Mouse (Mus musculus) heart, postnatal 10 days (tissue): Measurements from ENCODE around the gene Fitm1. TPM values are rescaled to one million over a fixed set of nuclear protein-coding genes. Genes with fewer than 3 reads are reported as not detected.
A peak's percentile ranks its signal among the peaks of the same experiment; 100 is the strongest.

Source experiments
- DNase-seq, 2 experiments: peaks; one replicate each; pipeline ENCODE4 v3.0.0; 2021
- intact Hi-C: fragments of 180-260 bp; cut with DNase I; formaldehyde crosslinking; loops from one replicate; pipeline ENCODE4 v1.15.1; 2025
- total RNA-seq, 2 experiments: library from RNA; stranded (reverse); gene quantifications; 2 replicates each; pipeline ENCODE4 v1.2.3; 2021

The Fitm1 gene
- total RNA-seq, 2 experiments from 2014 or later: 192 to 201 TPM

GRCm38 (mm10) chr14:55565748-55566147 is 9.7 kb upstream of the Fitm1 start:
- intact Hi-C loops: no loop called here
- DNase-seq: no peak

- intact Hi-C loops: no loop called here
- DNase-seq: no peak
Measured at GRCm38 (mm10) chr14:55567496-55567895, 7.9 kb upstream of the Fitm1 start.

- intact Hi-C loops: no loop called here
Measured at GRCm38 (mm10) chr14:55570588-55570987, 4.8 kb upstream of the Fitm1 start.

GRCm38 (mm10) chr14:55571760-55572159 is 3.7 kb upstream of the Fitm1 start:
- DNase-seq: no peak
- intact Hi-C loops: no loop called here

More at GRCm38 (mm10) chr14:55570588-55570987, 4.8 kb upstream of the Fitm1 start:
- DNase-seq: no peak

- intact Hi-C loops: no loop called here
- peak in 1 of 2 experiments; percentile 54 for DNase-seq
Measured at GRCm38 (mm10) chr14:55575711-55576110, 294 bp downstream of the Fitm1 start.

GRCm38 (mm10) chr14:55576376-55576775 is 959 bp downstream of the Fitm1 start:
- peak; percentile 42 to 52 for DNase-seq
- intact Hi-C loops: no loop called here

- intact Hi-C loops: no loop called here
- peak; percentile 81 to 88 for DNase-seq
Measured at GRCm38 (mm10) chr14:55577871-55578667, 2.7 kb downstream of the Fitm1 start, which contains the start of gene Psme1. TSS of gene Psme1 (plus strand) at chr14:55578123.

- peak; percentile 66 to 77 for DNase-seq
- intact Hi-C loops: no loop called here
Measured at GRCm38 (mm10) chr14:55578668-55579269, 3.4 kb downstream of the Fitm1 start.

GRCm38 (mm10) chr14:55579511-55580496 is 4.4 kb downstream of the Fitm1 start:
- intact Hi-C loops: no loop called here
- DNase-seq: no peak

GRCm38 (mm10) chr14:55580731-55581130 is 5.3 kb downstream of the Fitm1 start:
- no peak for DNase-seq
- intact Hi-C loops: no loop called here

GRCm38 (mm10) chr14:55581981-55582681 is 6.7 kb downstream of the Fitm1 start:
- intact Hi-C loops: no loop called here
- no peak for DNase-seq

- intact Hi-C loops: no loop called here
- DNase-seq: no peak
Measured at GRCm38 (mm10) chr14:55584303-55584701, 8.9 kb downstream of the Fitm1 start.

- intact Hi-C loops: no loop called here
- peak; percentile 86 for DNase-seq
Measured at GRCm38 (mm10) chr14:55584702-55585565, 9.5 kb downstream of the Fitm1 start, which contains the start of gene Emc9. TSS of gene Emc9 (minus strand) at chr14:55585302.

- DNase-seq: peak in 1 of 2 experiments; percentile 25
- intact Hi-C loops: no loop called here
Measured at GRCm38 (mm10) chr14:55585566-55585960, 10.1 kb downstream of the Fitm1 start.

GRCm38 (mm10) chr14:55586149-55586548 is 10.7 kb downstream of the Fitm1 start:
- intact Hi-C loops: no loop called here
- no peak for DNase-seq

GRCm38 (mm10) chr14:55589271-55589670 is 13.9 kb downstream of the Fitm1 start:
- intact Hi-C loops: no loop called here
- no peak for DNase-seq

GRCm38 (mm10) chr14:55589771-55590448 is 14.5 kb downstream of the Fitm1 start:
- intact Hi-C loops: no loop called here
- DNase-seq: no peak

- intact Hi-C loops: no loop called here
- peak; percentile 96 to 97 for DNase-seq
Measured at GRCm38 (mm10) chr14:55590748-55591330, 15.4 kb downstream of the Fitm1 start, which contains the start of gene Psme2. TSS of gene Psme2 (minus strand) at chr14:55591113.
